Mouse (Mus musculus) brain, adult 10 weeks (tissue): ENCODE results near the gene Ak9. TPM values are rescaled to one million over a fixed set of nuclear protein-coding genes. Genes with fewer than 3 reads are reported as not detected.

Experiments used
- polyA plus RNA-seq: library from polyadenylated mRNA; stranded (reverse); fragments of 350-450 nt; fragmentation: Illumina TruSeq; extraction: RNeasy Lipid Tissue Mini Kit (QIAGEN cat#74804); gene quantifications from one replicate; pipeline ENCODE4 v1.2.3, GENCODE M21; 2015; ENCODE audit warnings: low read depth, low replicate concordance

Gene Ak9
- 0.30 TPM for polyA plus RNA-seq

DNA sequence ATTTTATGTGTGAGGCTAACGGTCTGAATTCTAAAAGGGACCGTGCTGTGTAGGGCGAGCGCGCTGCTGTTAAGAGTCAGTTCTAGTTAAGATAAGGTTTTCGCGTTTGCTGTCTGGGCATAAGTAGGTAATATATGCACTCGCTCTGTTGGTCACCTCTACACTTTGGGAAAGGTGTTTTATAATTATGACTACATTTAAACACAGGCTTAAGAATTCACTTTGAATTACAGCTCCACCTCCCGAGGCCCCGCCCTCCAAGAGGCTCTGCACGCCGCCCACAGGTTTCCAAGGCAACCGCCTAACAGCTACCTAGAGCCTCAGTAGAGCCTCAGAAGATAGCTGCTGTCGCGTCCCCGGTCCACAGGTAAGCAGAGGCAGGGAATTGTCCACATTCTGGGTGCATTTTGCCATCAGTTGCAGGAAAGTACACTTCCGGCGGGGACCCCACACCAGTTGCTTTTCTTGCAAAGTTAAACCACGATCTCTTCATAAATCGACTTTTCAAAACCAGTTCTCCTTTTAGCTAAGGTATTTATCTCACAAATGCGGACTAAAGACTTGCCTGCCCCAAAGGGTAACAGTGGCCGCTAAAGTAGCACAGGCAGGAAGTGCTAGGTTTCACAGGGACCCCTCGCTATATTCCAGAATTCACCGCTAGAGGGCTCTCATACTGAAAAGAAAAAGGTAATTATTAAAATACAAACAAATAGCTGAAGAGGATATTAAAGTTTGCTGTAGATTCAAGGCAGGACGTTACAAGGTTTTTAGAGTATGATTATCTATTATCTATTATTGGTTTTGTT lies at the start of gene Ak9:
Gene Ak9, plus strand, starts transcription at position 342 of the 806 bp plus-strand sequence.

DNA sequence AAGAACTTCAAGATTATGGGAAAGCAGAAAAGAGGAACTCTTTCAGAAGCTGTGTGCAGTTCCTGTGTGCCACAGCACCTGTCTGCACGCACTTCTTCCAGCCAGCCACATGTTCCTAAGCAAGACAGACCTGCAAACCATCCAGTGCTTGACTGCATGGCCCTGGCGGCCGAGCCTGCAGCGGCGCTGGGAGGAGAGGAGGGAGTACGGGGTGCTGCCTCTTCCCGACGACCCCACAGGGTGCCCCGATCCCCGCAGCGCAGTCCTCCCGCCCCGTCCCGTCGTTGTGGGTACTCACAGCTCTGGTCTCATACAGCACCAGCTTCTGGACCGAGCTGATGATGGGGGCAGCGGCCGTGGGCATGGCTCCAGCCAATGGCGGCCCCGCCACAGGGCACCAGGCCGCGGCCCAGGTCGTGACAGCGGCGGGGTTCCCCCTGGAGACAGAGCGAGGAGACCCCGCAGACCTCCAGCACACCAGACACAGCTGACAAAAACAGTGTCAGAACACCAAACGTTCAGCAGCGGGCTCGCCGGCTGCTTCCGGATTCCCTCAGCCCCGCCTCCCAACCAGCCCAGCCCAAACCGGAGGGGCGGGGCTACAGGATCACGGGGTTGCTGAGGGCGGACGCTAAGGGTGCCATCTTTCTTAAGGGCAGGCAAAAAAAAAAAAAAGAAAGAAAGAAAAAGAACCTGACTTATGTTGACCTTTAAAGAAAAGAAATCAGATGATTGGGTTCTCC lies 920 bp upstream of the Ak9 start, which contains the start of gene Fig4:
Gene Fig4, minus strand, starts transcription at position 572 of the 743 bp plus-strand sequence.

GRCm38 (mm10) chr10:41450137-41450670 lies 146.4 kb downstream of the Ak9 start, which contains the start of gene Zbtb24:
Gene Zbtb24 (plus strand): TSS chr10:41450383.

GRCm38 (mm10) chr10:41476171-41477017 lies 172.6 kb downstream of the Ak9 start, which contains the start of gene Mical1:
Gene Mical1 (plus strand): TSS chr10:41476314.

Other genes starting within 250 kb of the Ak9 start
- gene Gpr6, start 231.7 kb upstream of the Ak9 start, polyA plus RNA-seq = 17.5 TPM
- gene Fig4, start 720 bp upstream of the Ak9 start, polyA plus RNA-seq = 24.6 TPM
- gene Zbtb24, start 146.4 kb downstream of the Ak9 start, polyA plus RNA-seq = 13.1 TPM
- gene Mical1, start 172.3 kb downstream of the Ak9 start, polyA plus RNA-seq = 11.6 TPM
- 21.0 TPM for gene Smpd2, start 186.4 kb downstream of the Ak9 start, polyA plus RNA-seq
- gene Ppil6, start 186.5 kb downstream of the Ak9 start, polyA plus RNA-seq = 7.5 TPM
- gene Cd164, start 215.4 kb downstream of the Ak9 start, polyA plus RNA-seq = 69.9 TPM